Mouse (Mus musculus): ENCODE data around the gene Ap1s2. TPM values are rescaled to one million over a fixed set of nuclear protein-coding genes. Genes with fewer than 3 reads are reported as not detected.
A peak's percentile ranks its signal among the peaks of the same experiment; 100 is the strongest.

Ap1s2 gene
- 52.7 and 54.2 TPM in 2 replicates for polyA plus RNA-seq (2012; rRNA removed)

DNA sequence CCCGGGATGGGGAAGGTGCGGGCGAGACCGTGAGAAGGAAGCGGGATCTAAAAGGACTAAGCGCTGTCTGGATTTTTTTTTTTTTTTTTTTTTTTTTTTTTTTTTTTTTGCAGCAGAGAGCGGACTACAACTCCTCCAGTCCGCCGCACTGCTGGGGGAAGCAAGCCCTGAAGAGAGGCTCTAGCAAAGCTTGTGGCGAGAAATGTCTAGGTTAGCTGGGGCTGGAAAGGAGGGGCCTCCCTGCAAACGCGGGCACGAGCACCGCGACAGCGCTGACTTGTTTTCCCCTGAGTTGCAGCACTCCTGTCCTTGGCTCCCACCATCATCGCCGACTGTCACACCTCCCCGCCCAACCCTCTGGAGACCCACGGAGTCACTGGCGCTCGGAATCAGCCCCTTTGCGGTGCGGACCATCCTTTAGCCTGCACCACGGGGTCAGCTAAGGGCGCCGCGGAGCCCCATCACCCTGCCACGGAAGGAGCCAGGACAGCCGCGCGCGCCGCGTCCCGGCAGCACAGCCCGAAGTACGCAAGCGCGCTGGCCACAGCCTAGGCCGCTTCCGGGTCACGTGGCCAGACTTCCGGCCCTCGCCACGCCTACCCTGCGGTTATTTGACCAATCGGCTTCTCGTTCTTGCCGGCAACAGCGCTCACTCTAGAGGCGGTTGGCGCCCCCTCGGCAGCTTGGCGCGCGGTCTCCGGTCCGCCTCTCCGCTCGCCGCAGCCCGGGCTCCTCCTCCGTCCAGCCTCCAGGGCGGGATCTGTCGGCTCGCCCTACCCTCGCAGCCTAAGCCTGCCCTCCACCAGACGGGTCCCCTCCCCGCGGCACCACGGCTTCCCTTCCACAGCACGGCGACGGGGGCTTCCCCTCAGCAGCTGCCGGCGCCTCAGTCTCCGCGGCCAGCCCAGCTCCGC, at the start of gene Ap1s2:
Gene Ap1s2 (plus strand): TSS at position 681 of the 914 bp plus-strand sequence.
- DNase-seq (ENCODE audit: extremely low spot score in 1 of 2, low spot score in 1 of 2) = peak; percentile 89 to 92

GRCm38 (mm10) chrX:163867711-163868379, 41.0 kb upstream of the Ap1s2 start:
- no peak for DNase-seq (ENCODE audit: extremely low spot score in 1 of 2, low spot score in 1 of 2)

DNA sequence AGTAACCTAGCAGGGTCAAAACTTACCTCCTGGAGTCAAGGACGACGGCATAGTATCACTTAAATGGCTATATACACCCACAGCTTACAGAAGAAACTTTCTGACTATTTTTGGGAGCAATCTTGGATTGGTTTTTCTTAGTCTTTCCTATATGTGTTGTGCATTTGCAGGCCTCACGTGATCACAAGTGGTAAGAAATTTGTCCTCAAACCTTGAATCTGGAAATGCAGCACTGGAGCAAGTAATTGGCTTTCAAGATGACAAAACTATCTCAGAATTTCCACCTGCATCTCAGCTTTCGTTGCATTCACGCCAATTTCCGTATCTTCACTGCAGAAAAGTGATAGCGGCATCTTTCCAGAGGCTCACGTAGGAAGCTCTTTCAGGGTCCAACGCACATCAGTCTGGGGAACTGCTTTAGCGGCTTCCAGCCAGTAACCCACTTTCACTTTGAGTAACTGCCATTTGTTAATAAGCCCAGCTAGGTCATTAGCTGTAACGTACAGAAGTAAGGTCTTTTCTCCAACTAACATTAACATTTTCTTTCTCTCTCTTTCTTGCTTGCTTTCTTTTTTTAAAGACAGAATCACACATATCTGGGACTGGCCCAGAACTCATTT, 40.0 kb upstream of the Ap1s2 start:
- no peak for DNase-seq (ENCODE audit: extremely low spot score in 1 of 2, low spot score in 1 of 2)

GRCm38 (mm10) chrX:163875932-163876331, 32.9 kb upstream of the Ap1s2 start:
- DNase-seq (ENCODE audit: extremely low spot score in 1 of 2, low spot score in 1 of 2) = no peak

DNA sequence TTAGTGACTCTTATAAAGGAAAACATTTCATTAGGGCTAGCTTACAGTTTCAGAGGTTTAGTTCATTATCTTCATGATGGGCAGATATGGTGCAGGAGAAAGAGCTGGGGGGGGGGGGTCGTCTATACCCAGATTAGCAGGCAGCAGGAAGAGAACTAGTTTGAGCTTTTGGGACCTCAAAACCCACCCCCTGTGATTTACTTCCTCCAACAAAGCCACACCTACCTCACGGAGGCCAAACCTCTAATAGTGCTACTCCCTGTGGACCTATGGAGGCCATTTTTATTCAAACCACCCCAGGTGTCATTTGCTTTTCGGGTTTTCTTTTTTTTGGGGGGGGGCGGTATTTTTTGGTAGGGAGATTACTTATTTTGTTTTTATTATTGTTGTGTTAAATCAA, 32.2 kb upstream of the Ap1s2 start:
- DNase-seq (ENCODE audit: extremely low spot score in 1 of 2, low spot score in 1 of 2) = no peak

DNA sequence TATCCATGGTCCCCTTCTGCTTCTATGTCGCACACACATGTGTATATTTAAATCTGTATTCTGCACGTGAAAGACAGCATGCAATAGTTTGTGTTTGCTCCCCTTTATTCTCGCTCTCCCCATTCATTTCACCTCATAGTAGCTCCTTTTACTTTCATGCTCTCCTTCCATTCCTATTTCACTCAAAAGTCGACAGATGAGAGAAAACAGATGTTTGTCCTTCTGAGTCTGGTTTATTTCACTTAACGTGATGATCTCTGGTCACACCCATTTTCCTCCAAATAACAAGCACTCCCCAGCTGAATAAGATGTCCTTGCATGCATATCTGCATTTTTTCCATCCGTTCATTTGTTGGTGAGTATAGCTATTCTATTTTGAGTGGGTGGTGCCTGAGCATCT, 29.8 kb upstream of the Ap1s2 start:
- no peak for DNase-seq (ENCODE audit: extremely low spot score in 1 of 2, low spot score in 1 of 2)

- peak in 1 of 2 experiments; percentile 2 for DNase-seq (ENCODE audit: extremely low spot score in 1 of 2, low spot score in 1 of 2)
These were observed 29.4 kb upstream of the Ap1s2 start for GRCm38 (mm10) chrX:163879461-163879860.

- DNase-seq (ENCODE audit: extremely low spot score in 1 of 2, low spot score in 1 of 2) = no peak
These were observed 23.3 kb upstream of the Ap1s2 start for GRCm38 (mm10) chrX:163885539-163885981.

DNA sequence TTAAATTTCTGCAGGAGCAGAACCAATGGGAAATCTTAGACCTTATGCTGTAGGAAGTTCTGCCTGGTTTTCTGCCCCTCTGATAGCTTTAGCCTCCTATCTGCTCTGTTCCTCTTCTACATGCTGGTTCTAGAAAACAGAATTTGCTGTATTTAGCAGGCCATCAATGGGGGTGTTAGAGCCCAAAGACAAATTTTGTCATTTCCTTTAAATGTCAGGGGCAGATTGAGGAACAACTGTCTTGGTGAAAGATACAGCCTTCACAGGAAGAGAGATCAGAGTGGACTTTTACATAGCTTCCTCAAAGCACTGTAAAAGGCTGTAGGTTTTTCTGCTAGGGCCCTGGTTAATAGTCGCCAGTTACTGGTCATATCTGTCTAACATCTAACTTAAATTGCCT, 11.5 kb upstream of the Ap1s2 start:
- DNase-seq (ENCODE audit: extremely low spot score in 1 of 2, low spot score in 1 of 2) = no peak

DNA sequence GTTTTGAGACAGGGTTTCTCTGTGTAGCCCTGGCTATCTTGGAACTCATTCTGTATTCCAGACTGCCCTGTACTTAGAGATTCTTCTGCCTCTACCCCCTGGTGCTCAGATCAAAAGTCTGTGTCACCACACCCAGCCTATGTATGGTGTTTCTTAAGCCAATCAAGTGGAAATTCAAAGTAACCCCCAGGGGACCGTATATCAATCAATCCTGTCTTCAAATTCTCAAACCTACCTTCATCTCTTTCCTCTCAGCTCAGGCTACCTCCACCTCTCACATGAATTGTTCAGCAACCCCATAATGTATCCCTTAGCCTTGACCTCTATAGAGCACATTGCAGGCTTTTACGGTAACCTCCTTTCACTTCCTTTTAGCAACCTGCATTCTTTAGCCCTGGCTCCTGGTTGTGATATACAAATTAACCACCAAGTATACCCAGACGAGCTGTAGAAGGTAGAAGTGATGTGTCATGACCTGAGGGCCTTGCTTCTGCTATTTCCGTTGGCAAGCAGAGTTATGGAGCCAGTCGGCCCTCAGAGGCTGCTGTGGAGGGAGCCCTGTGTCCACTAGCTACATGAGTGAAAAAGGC, 9.3 kb upstream of the Ap1s2 start:
- DNase-seq (ENCODE audit: extremely low spot score in 1 of 2, low spot score in 1 of 2) = no peak

GRCm38 (mm10) chrX:163906861-163907260, 2.0 kb upstream of the Ap1s2 start:
- no peak for DNase-seq (ENCODE audit: extremely low spot score in 1 of 2, low spot score in 1 of 2)

- DNase-seq (ENCODE audit: extremely low spot score in 1 of 2, low spot score in 1 of 2) = no peak
These were observed 847 bp upstream of the Ap1s2 start for GRCm38 (mm10) chrX:163908003-163908336.

DNA sequence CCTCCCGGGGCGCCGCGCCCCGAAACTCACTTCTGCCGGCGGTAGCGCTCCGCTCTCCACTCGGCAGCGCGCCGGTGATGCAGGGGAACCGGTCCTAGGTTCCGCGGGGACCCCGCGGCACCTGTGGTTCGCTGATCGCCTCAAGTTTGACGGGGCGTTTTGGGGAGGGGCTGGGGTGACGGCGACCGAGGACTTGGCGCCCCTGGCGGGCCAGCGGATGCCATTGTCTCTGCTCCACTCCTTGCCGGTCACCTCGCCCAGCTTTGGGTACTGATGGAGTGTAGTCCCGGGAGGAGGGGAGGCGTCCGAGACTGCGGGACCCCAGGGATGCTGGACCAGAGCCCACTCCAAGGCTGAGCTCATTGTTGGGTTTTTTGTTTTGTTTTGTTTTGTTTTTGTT, 564 bp downstream of the Ap1s2 start:
- DNase-seq (ENCODE audit: extremely low spot score in 1 of 2, low spot score in 1 of 2) = peak in 1 of 2 experiments; percentile 10

- peak in 1 of 2 experiments; percentile 12 for DNase-seq (ENCODE audit: extremely low spot score in 1 of 2, low spot score in 1 of 2)
These were observed 4.0 kb downstream of the Ap1s2 start for GRCm38 (mm10) chrX:163912791-163913190.

GRCm38 (mm10) chrX:163929550-163929949, 20.7 kb downstream of the Ap1s2 start:
- DNase-seq (ENCODE audit: extremely low spot score in 1 of 2, low spot score in 1 of 2) = no peak

DNA sequence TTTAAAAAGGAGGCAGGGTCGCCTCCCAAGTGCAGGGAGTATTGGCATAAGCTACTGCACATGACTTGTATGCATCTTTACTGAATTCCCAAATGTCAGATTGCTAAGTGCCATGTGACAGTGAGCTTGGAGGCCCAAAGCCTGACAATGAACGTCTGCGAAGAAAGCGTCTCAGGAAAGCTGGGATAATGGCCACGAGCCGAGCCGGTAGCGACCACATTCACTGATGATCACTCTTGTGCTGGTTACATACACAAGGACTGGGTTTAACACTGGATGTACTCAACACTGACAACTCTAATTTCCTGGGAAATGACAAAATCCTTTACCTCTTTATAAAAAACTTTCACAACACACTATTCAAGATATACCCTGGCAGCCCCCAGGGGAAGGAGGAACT, 25.9 kb downstream of the Ap1s2 start:
- no peak for DNase-seq (ENCODE audit: extremely low spot score in 1 of 2, low spot score in 1 of 2)

DNA sequence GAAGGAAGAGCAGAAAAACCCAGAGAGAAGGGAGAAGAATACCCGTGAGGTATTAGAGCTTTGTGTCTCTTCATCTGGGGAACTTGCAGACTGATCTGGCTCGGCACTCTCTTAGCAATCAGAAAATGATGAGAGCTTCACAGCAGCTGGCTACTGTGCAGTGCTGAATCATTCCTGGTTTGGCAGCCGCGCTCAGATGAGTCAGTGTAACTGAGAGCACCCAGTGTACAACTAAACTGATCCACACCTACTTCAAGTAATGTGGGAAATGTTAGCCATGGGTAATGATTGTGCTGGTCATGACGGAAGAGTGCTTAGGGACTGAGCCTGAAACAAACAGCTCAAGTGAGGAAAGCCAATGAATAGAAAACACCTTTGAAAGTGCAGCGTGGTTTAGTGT, 29.8 kb downstream of the Ap1s2 start:
- peak; percentile 24 to 71 for DNase-seq (ENCODE audit: extremely low spot score in 1 of 2, low spot score in 1 of 2)

- DNase-seq (ENCODE audit: extremely low spot score in 1 of 2, low spot score in 1 of 2) = no peak
These were observed 35.6 kb downstream of the Ap1s2 start for GRCm38 (mm10) chrX:163944381-163944780.

- no peak for DNase-seq (ENCODE audit: extremely low spot score in 1 of 2, low spot score in 1 of 2)
These were observed 42.8 kb downstream of the Ap1s2 start for GRCm38 (mm10) chrX:163951618-163952017.

DNA sequence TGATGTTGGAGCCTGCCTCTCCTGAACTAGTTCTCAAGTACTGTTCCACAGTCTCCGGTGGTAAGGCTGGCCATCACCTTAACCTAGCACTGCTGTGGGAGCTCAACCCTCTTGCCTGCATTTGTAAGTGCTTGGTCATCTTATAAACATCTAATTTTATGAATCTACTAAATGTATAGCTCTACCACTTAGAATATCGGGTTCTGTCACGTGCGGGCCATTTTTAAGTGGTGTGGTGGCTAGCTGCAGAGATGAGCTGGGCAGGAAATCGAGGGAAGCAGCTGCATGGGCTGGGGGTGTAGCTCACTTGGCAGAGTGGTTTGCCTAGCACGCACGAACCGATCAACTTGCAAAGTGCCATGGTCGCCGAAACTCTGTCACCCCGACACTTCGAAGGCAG, 48.6 kb downstream of the Ap1s2 start:
- DNase-seq (ENCODE audit: extremely low spot score in 1 of 2, low spot score in 1 of 2) = no peak

All from frontal cortex, adult 2 months (tissue).